Mouse (Mus musculus) induced T-regulatory cell, adult 2 months (primary cell): ENCODE results near the gene Dut.
A peak's percentile ranks its signal among the peaks of the same experiment; 100 is the strongest.

ENCODE experiments used
- DNase-seq: peaks from one replicate; pipeline ENCODE4 v3.0.0-alpha.2; 2012; ENCODE audit warnings: low read depth

Dut gene

GRCm38 (mm10) chr2:125303764-125304384 lies 56.9 kb downstream of the Dut start:
- DNase-seq: peak; percentile 16

- no peak for DNase-seq
Measured at GRCm38 (mm10) chr2:125304746-125305145, 57.8 kb downstream of the Dut start.

- no peak for DNase-seq
Measured at GRCm38 (mm10) chr2:125305671-125306070, 58.7 kb downstream of the Dut start.
